12 mouse cellular contexts compared by ENCODE assay signal in the genomic region with DNA sequence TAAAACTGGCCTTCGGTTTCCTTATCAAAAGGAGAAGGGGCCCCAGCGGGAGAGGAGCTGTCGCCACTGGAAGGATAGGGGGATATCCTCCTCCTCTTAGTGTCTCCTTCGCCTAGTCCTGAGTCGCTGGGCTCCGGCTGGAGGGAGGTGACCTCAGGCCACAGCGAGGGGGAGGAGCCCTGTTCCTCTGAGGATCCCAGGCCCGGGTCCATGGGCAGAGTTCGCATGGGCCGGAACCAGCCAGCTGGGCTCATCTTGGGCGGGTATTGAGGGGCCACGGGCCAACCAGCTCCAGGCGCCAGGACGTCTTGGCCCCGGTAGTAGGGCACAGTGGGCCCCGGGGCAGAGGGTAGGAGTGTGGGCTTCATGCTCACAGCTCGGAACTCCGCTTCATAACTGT. TPM values are rescaled to one million over a fixed set of nuclear protein-coding genes. Genes with fewer than 3 reads are reported as not detected.
DNase-seq lines count a peak whose midpoint lies in the region; ATAC-seq and TF ChIP-seq lines count a peak whose summit lies in the region.
"Had no signal": no experiment of that assay in that cellular context is flagged by ENCODE, and none has a peak within 500 bp of the region (broad histone marks: within the 10 kb centered on the region; RNA-seq: fewer than 3 reads in every experiment).

No protein-coding gene starts in this region.

- H3K4me3 ChIP-seq in lung, postnatal 0 days (ENCODE audit: low read depth, low read length), result no peak overlapping the region
- H3K4me3 ChIP-seq in midbrain, embryonic 15.5 days, result no peak overlapping the region
- H3K4me3 ChIP-seq: hindbrain, embryonic 15.5 days; limb, embryonic 15.5 days; neural tube, embryonic 15.5 days had no signal

- TF ChIP-seq EP300 in lung, postnatal 0 days (IDR thresholded peaks at IDR 0.05), result no peak

- H3K27me3 ChIP-seq in lung, postnatal 0 days (replicated peaks; ENCODE audit: insufficient read depth, low read length), result peaks cover 10% of the 10 kb centered on the region; the same call in 1 of the 2 replicates
- peaks cover 14% of the 10 kb centered on the region for H3K27me3 ChIP-seq in midbrain, embryonic 15.5 days (replicated peaks)

- H3K9me3 ChIP-seq in lung, postnatal 0 days (ENCODE audit: low read length), result no peaks in the 10 kb centered on the region
- H3K9me3 ChIP-seq in midbrain, embryonic 15.5 days, result no peaks in the 10 kb centered on the region
- H3K9me3 ChIP-seq: hindbrain, embryonic 15.5 days; limb, embryonic 15.5 days; neural tube, embryonic 15.5 days had no signal

- H3K27ac ChIP-seq in lung, postnatal 0 days (ENCODE audit: low read length), result no peak overlapping the region
- no peak overlapping the region for H3K27ac ChIP-seq in midbrain, embryonic 15.5 days
- H3K27ac ChIP-seq: hindbrain, embryonic 15.5 days; limb, embryonic 15.5 days; neural tube, embryonic 15.5 days had no signal

- peak; percentile 13 for DNase-seq in embryo, embryonic 9.5 days (ENCODE audit: extremely low spot score)
- no peak for DNase-seq in embryo, embryonic 10 days (ENCODE audit: low spot score)
- DNase-seq in heart, adult 11 months, result peak; percentile 96
- peak; percentile 61 for DNase-seq in kidney, adult 18-20 months
- no peak for DNase-seq in lung, postnatal 0 days (ENCODE audit: low spot score)
- DNase-seq in cerebellum, adult 9-10 months, result no peak
- DNase-seq: B cell, adult 2 months had no signal

- 20% methylated on average over 17 of the region's 18 CpGs for WGBS in lung, postnatal 0 days
- WGBS in midbrain, embryonic 15.5 days, result 22% methylated on average over 18 of the region's 18 CpGs

- no peak overlapping the region for H3K9ac ChIP-seq in lung, postnatal 0 days (replicated peaks; ENCODE audit: low read depth)
- no peak overlapping the region for H3K9ac ChIP-seq in midbrain, embryonic 15.5 days
- H3K9ac ChIP-seq: hindbrain, embryonic 15.5 days; limb, embryonic 15.5 days; neural tube, embryonic 15.5 days had no signal

- H3K4me2 ChIP-seq in lung, postnatal 0 days (replicated peaks; ENCODE audit: low read depth, low read length), result peak overlapping the region; percentile 27; the same call in 1 of the 2 replicates
- H3K4me2 ChIP-seq in midbrain, embryonic 15.5 days, result no peak overlapping the region
- H3K4me2 ChIP-seq: hindbrain, embryonic 15.5 days; limb, embryonic 15.5 days; neural tube, embryonic 15.5 days had no signal

- peak; percentile 21; the same call in 1 of the 2 replicates for ATAC-seq in lung, postnatal 0 days
- ATAC-seq in midbrain, embryonic 15.5 days (replicated peaks), result no peak
- no peak for ATAC-seq in erythroblast, adult 5-6 weeks (replicated peaks; ENCODE audit: low FRiP score, poor library complexity, severe bottlenecking)

- TF ChIP-seq CTCF in lung, postnatal 0 days (IDR thresholded peaks at IDR 0.05), result no peak

- no peaks in the 10 kb centered on the region for H3K36me3 ChIP-seq in lung, postnatal 0 days (ENCODE audit: insufficient read depth, low read length)
- H3K36me3 ChIP-seq in midbrain, embryonic 15.5 days (replicated peaks), result no peaks in the 10 kb centered on the region
- H3K36me3 ChIP-seq: hindbrain, embryonic 15.5 days; limb, embryonic 15.5 days; neural tube, embryonic 15.5 days had no signal

- H3K4me1 ChIP-seq in lung, postnatal 0 days (ENCODE audit: insufficient read depth, low read depth, low read length), result no peaks in the 10 kb centered on the region
- H3K4me1 ChIP-seq in midbrain, embryonic 15.5 days, result no peaks in the 10 kb centered on the region
- H3K4me1 ChIP-seq: hindbrain, embryonic 15.5 days; neural tube, embryonic 15.5 days had no signal

RNA-seq across cellular contexts. Expression of a gene that starts 16.3 kb away (rescaled TPM):
- 0.12 and 0.13 TPM in 2 replicates for polyA plus RNA-seq in lung, postnatal 0 days (2015; fragmentation: Nextera tagmentation; extraction: Ambion mirVana)
- 0.13 and 0.19 TPM in 2 replicates for polyA plus RNA-seq in midbrain, embryonic 15.5 days (2015; fragmentation: Nextera tagmentation; extraction: Ambion mirVana)
- not detected in 2 replicates for total RNA-seq in erythroblast, adult 5-6 weeks (2015; ENCODE audit: low replicate concordance)
- not detected in 2 replicates for total RNA-seq in erythroblast, adult 5-6 weeks (2017; ENCODE audit: low replicate concordance)
- polyA plus RNA-seq: limb, embryonic 15.5 days had no signal

RNA-seq across cellular contexts. Expression of a gene that starts 48.4 kb away (rescaled TPM):
- 11.4 and 11.9 TPM in 2 replicates for polyA plus RNA-seq in lung, postnatal 0 days (2015; fragmentation: Nextera tagmentation; extraction: Ambion mirVana)
- polyA plus RNA-seq in midbrain, embryonic 15.5 days (2015; fragmentation: Nextera tagmentation; extraction: Ambion mirVana), result 12.8 and 14.1 TPM in 2 replicates
- total RNA-seq in erythroblast, adult 5-6 weeks (2015; ENCODE audit: low replicate concordance), result 5.6 and 7.3 TPM in 2 replicates
- total RNA-seq in erythroblast, adult 5-6 weeks (2017; ENCODE audit: low replicate concordance), result 2.1 and 5.7 TPM in 2 replicates

RNA-seq across cellular contexts. Expression of a gene that starts 52.5 kb away (rescaled TPM):
- polyA plus RNA-seq in lung, postnatal 0 days (2015; fragmentation: Nextera tagmentation; extraction: Ambion mirVana), result 8.1 and 8.9 TPM in 2 replicates
- polyA plus RNA-seq in midbrain, embryonic 15.5 days (2015; fragmentation: Nextera tagmentation; extraction: Ambion mirVana), result 11.7 and 12.1 TPM in 2 replicates
- 0.96 and 2.7 TPM in 2 replicates for total RNA-seq in erythroblast, adult 5-6 weeks (2015; ENCODE audit: low replicate concordance)
- 0.70 and 6.3 TPM in 2 replicates for total RNA-seq in erythroblast, adult 5-6 weeks (2017; ENCODE audit: low replicate concordance)

RNA-seq across cellular contexts. Expression of a gene that starts 57.4 kb away (rescaled TPM):
- polyA plus RNA-seq in lung, postnatal 0 days (2015; fragmentation: Nextera tagmentation; extraction: Ambion mirVana), result 50.8 and 53.5 TPM in 2 replicates
- polyA plus RNA-seq in midbrain, embryonic 15.5 days (2015; fragmentation: Nextera tagmentation; extraction: Ambion mirVana), result 54.5 and 60.2 TPM in 2 replicates
- total RNA-seq in erythroblast, adult 5-6 weeks (2015; ENCODE audit: low replicate concordance), result 8.8 TPM in 2 replicates
- total RNA-seq in erythroblast, adult 5-6 weeks (2017; ENCODE audit: low replicate concordance), result 5.6 and 6.2 TPM in 2 replicates

RNA-seq across cellular contexts. Expression of a gene that starts 57.6 kb away (rescaled TPM):
- polyA plus RNA-seq in lung, postnatal 0 days (2015; fragmentation: Nextera tagmentation; extraction: Ambion mirVana), result 7.5 and 9.8 TPM in 2 replicates
- 3.4 and 3.8 TPM in 2 replicates for polyA plus RNA-seq in midbrain, embryonic 15.5 days (2015; fragmentation: Nextera tagmentation; extraction: Ambion mirVana)
- total RNA-seq in erythroblast, adult 5-6 weeks (2015; ENCODE audit: low replicate concordance), result 6.5 TPM in 1 of 2 replicates, not detected in the other
- 0.17 TPM in 1 of 2 replicates, not detected in the other for total RNA-seq in erythroblast, adult 5-6 weeks (2017; ENCODE audit: low replicate concordance)

Comparison
In these comparisons a context has a peak if more than half of its experiments do, and no peak if none do; other contexts are left out.
1. DNase-seq: peak in embryo, embryonic 9.5 days (single experiment), heart, adult 11 months (single experiment) and kidney, adult 18-20 months (single experiment); none in embryo, embryonic 10 days (single experiment), lung, postnatal 0 days (single experiment) and cerebellum, adult 9-10 months (single experiment).